Mouse (Mus musculus): ENCODE measurements around the gene Ghr. TPM values are rescaled to one million over a fixed set of nuclear protein-coding genes. Genes with fewer than 3 reads are reported as not detected.

Ghr gene
- polyA plus RNA-seq, 1 experiment from 2014 or later = 8.1 TPM

DNA sequence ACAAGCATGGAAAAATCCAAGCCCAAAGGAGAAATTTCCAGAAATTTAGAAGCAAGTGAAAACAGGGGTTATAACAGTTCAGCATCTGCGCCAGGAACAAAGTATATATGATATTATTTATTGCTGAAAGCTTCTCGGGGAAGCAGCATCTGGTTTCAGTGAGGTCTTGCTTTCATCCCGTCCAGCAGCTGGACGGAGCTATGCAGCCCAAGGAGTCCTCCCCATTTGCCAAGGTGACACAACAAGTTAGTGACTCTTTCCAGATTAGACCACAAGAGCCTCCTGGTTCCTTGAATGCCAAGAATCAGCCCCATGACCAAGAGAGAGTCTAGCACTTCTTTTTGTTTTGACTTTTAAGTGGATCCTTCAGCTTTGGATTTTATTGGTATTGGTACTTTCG is 96.6 kb downstream of the Ghr start:
- no peak overlapping the region for H3K27ac ChIP-seq (ENCODE audit: low read depth, low read length)
- no peaks in the 10 kb centered on the region for H3K4me1 ChIP-seq (replicated peaks; ENCODE audit: control insufficient read depth, insufficient read depth, low read length)
- H3K9ac ChIP-seq (ENCODE audit: low read length) = no peak overlapping the region
- 80% methylated on average over 5 of the region's 5 CpGs for WGBS
- no peak for DNase-seq (ENCODE audit: low spot score)
- no peaks in the 10 kb centered on the region for H3K9me3 ChIP-seq (ENCODE audit: control insufficient read depth, low read length)
- no peaks in the 10 kb centered on the region for H3K36me3 ChIP-seq (ENCODE audit: control insufficient read depth, insufficient read depth, low read length)
- no peak overlapping the region for H3K4me2 ChIP-seq (ENCODE audit: low read depth, low read length, severe bottlenecking)
- H3K4me3 ChIP-seq (ENCODE audit: low read depth, low read length) = no peak overlapping the region
- no peak for ATAC-seq (replicated peaks; ENCODE audit: low FRiP score)
- H3K27me3 ChIP-seq (ENCODE audit: control insufficient read depth, insufficient read depth, low read length) = no peaks in the 10 kb centered on the region

- Histone ChIP-seq H3K27me3 (ENCODE audit: control insufficient read depth, insufficient read depth, low read length) (no peaks in the 10 kb centered on the region), H3K27ac (ENCODE audit: low read depth, low read length) (no peak overlapping the region), H3K4me3 (ENCODE audit: low read depth, low read length) (no peak overlapping the region), H3K9ac (ENCODE audit: low read length) (no peak overlapping the region), H3K9me3 (ENCODE audit: control insufficient read depth, low read length) (no peaks in the 10 kb centered on the region), H3K4me2 (ENCODE audit: low read depth, low read length, severe bottlenecking) (no peak overlapping the region), H3K36me3 (ENCODE audit: control insufficient read depth, insufficient read depth, low read length) (no peaks in the 10 kb centered on the region), H3K4me1 (replicated peaks; ENCODE audit: control insufficient read depth, insufficient read depth, low read length) (no peaks in the 10 kb centered on the region)
- 97% methylated on average over 1 of the region's 1 CpGs for WGBS
- no peak for DNase-seq (ENCODE audit: low spot score)
- no peak for ATAC-seq (replicated peaks; ENCODE audit: low FRiP score)
These were observed 97.9 kb downstream of the Ghr start for GRCm38 (mm10) chr15:3485367-3485766.

DNA sequence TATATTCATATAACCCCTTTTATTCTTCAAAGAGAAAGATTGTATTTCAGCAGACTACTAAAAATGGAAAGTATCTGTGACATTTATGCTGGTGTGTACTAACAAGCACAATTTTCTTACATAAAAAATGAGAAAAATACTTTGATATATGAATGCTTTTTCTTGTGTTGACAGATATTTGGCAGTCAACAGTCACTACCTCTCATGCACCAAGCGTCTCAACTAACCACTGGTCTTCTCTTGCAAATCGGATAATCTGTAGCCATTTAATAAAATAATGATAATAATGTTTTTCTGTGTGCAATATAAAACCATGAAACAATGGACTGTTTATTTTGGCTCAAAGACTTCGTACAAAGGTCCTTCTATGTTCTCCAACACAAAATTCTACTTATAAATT is 99.8 kb downstream of the Ghr start:
- Histone ChIP-seq H3K4me1 (replicated peaks; ENCODE audit: control insufficient read depth, insufficient read depth, low read length) (no peaks in the 10 kb centered on the region), H3K9ac (ENCODE audit: low read length) (no peak overlapping the region), H3K27ac (ENCODE audit: low read depth, low read length) (no peak overlapping the region), H3K36me3 (ENCODE audit: control insufficient read depth, insufficient read depth, low read length) (no peaks in the 10 kb centered on the region), H3K9me3 (ENCODE audit: control insufficient read depth, low read length) (no peaks in the 10 kb centered on the region), H3K4me3 (ENCODE audit: low read depth, low read length) (no peak overlapping the region), H3K4me2 (ENCODE audit: low read depth, low read length, severe bottlenecking) (no peak overlapping the region), H3K27me3 (ENCODE audit: control insufficient read depth, insufficient read depth, low read length) (no peaks in the 10 kb centered on the region)
- ATAC-seq (replicated peaks; ENCODE audit: low FRiP score) = no peak
- 90% methylated on average over 3 of the region's 3 CpGs for WGBS
- DNase-seq (ENCODE audit: low spot score) = no peak

DNA sequence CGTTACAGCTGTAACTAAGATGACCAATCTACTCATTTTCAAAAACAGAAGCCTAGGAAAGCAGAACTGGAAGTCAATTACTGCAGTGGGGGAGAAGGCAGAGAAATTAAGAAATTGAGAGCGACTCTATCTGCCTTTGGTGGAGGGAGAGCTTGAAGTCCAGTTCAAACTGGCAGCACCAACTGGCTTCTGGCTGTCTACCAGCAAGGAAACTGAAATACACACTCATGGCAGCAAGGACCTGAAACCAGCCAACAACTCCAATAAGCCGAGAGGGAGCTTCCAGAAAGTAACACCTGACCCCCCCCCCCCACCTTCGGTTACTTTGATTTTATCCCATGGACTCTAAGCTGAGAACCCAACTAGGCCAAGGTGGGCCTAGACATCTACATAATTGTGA is 114.1 kb downstream of the Ghr start:
- Histone ChIP-seq H3K27me3 (ENCODE audit: control insufficient read depth, insufficient read depth, low read length) (no peaks in the 10 kb centered on the region), H3K4me3 (ENCODE audit: low read depth, low read length) (no peak overlapping the region), H3K36me3 (ENCODE audit: control insufficient read depth, insufficient read depth, low read length) (no peaks in the 10 kb centered on the region), H3K9me3 (ENCODE audit: control insufficient read depth, low read length) (no peaks in the 10 kb centered on the region), H3K4me2 (ENCODE audit: low read depth, low read length, severe bottlenecking) (no peak overlapping the region), H3K27ac (ENCODE audit: low read depth, low read length) (no peak overlapping the region), H3K4me1 (replicated peaks; ENCODE audit: control insufficient read depth, insufficient read depth, low read length) (no peaks in the 10 kb centered on the region), H3K9ac (ENCODE audit: low read length) (no peak overlapping the region)
- ATAC-seq (replicated peaks; ENCODE audit: low FRiP score) = no peak
- WGBS = 91% methylated on average over 4 of the region's 4 CpGs
- no peak for DNase-seq (ENCODE audit: low spot score)

DNA sequence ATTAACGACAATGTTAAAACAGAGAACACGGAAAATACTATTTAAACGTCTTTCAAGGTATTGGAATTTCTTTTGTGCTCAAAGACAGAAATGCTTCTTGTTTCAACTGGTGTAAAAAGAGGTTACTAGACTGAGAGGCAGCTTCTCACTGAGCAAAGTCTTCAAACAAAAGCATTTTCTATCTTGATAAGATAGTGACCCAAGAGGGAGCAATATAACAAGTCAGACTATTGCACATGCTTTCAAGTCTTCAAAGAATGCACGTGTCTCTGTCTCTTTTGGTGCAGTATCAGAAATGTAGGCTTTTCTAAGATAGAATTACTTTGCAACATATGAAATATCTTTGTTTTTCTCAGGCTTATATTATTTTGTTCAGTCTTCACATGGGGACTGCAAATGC is 116.7 kb downstream of the Ghr start:
- no peak overlapping the region for H3K4me3 ChIP-seq (ENCODE audit: low read depth, low read length)
- 89% methylated on average over 4 of the region's 4 CpGs for WGBS
- DNase-seq (ENCODE audit: low spot score) = no peak
- H3K9me3 ChIP-seq (ENCODE audit: control insufficient read depth, low read length) = no peaks in the 10 kb centered on the region
- no peaks in the 10 kb centered on the region for H3K27me3 ChIP-seq (ENCODE audit: control insufficient read depth, insufficient read depth, low read length)
- ATAC-seq (replicated peaks; ENCODE audit: low FRiP score) = no peak
- no peak overlapping the region for H3K27ac ChIP-seq (ENCODE audit: low read depth, low read length)
- no peak overlapping the region for H3K9ac ChIP-seq (ENCODE audit: low read length)
- H3K4me1 ChIP-seq (replicated peaks; ENCODE audit: control insufficient read depth, insufficient read depth, low read length) = no peaks in the 10 kb centered on the region
- H3K36me3 ChIP-seq (ENCODE audit: control insufficient read depth, insufficient read depth, low read length) = no peaks in the 10 kb centered on the region
- no peak overlapping the region for H3K4me2 ChIP-seq (ENCODE audit: low read depth, low read length, severe bottlenecking)

- Histone ChIP-seq H3K27me3 (ENCODE audit: control insufficient read depth, insufficient read depth, low read length) (no peaks in the 10 kb centered on the region), H3K36me3 (ENCODE audit: control insufficient read depth, insufficient read depth, low read length) (no peaks in the 10 kb centered on the region), H3K4me3 (ENCODE audit: low read depth, low read length) (no peak overlapping the region), H3K4me1 (replicated peaks; ENCODE audit: control insufficient read depth, insufficient read depth, low read length) (no peaks in the 10 kb centered on the region), H3K9ac (ENCODE audit: low read length) (no peak overlapping the region), H3K4me2 (ENCODE audit: low read depth, low read length, severe bottlenecking) (no peak overlapping the region), H3K9me3 (ENCODE audit: control insufficient read depth, low read length) (no peaks in the 10 kb centered on the region), H3K27ac (ENCODE audit: low read depth, low read length) (no peak overlapping the region)
- DNase-seq (ENCODE audit: low spot score) (no peak), ATAC-seq (replicated peaks; ENCODE audit: low FRiP score) (no peak)
- WGBS = 87% methylated on average over 4 of the region's 4 CpGs
These were observed 118.5 kb downstream of the Ghr start for GRCm38 (mm10) chr15:3464754-3465153.

DNA sequence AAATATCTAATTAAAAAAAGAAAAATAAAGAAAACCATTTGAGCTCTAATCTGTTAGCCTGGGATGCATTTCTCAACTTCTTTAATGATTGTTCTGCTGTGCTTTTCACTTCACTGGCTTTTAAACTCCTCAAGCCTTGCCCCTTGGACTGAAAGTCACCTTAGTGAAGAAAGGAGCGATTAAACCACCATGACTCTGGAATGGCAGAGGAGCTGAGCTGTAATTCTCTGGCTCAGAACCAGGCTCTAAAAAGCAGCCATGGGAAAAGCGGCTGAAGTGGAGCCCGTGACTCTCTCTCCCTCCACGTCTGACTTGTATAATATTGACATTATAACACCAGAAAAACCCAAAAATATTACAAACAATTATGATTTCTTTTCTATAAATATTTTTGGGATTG is 126.7 kb downstream of the Ghr start:
- Histone ChIP-seq H3K4me3 (ENCODE audit: low read depth, low read length) (no peak overlapping the region), H3K36me3 (ENCODE audit: control insufficient read depth, insufficient read depth, low read length) (no peaks in the 10 kb centered on the region), H3K9ac (ENCODE audit: low read length) (no peak overlapping the region), H3K4me1 (replicated peaks; ENCODE audit: control insufficient read depth, insufficient read depth, low read length) (no peaks in the 10 kb centered on the region), H3K9me3 (ENCODE audit: control insufficient read depth, low read length) (no peaks in the 10 kb centered on the region), H3K27me3 (ENCODE audit: control insufficient read depth, insufficient read depth, low read length) (no peaks in the 10 kb centered on the region), H3K27ac (ENCODE audit: low read depth, low read length) (no peak overlapping the region), H3K4me2 (ENCODE audit: low read depth, low read length, severe bottlenecking) (no peak overlapping the region)
- DNase-seq (ENCODE audit: low spot score) (no peak), ATAC-seq (replicated peaks; ENCODE audit: low FRiP score) (no peak)
- 88% methylated on average over 4 of the region's 4 CpGs for WGBS

DNA sequence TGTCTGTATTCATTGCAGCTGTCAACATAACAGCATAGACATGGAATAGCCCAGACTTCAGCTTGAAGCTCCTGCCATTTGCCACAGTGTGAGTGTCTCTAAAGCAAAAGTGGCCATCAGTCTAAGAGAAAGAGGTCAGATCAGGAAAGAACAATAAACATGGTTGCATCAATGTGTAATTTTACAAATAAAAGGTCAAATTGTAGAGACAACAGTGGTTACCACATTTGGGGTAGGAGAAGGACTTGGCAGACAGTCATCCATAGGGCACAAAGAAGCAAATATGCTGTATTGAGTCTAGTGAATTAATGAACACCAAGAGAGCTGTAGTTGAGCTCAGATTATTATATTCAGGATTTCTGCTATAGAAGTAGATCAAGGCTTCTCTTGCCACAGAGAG is 127.7 kb downstream of the Ghr start:
- no peak for ATAC-seq (replicated peaks; ENCODE audit: low FRiP score)
- no peaks in the 10 kb centered on the region for H3K36me3 ChIP-seq (ENCODE audit: control insufficient read depth, insufficient read depth, low read length)
- no peak overlapping the region for H3K4me2 ChIP-seq (ENCODE audit: low read depth, low read length, severe bottlenecking)
- no peaks in the 10 kb centered on the region for H3K9me3 ChIP-seq (ENCODE audit: control insufficient read depth, low read length)
- no peaks in the 10 kb centered on the region for H3K27me3 ChIP-seq (ENCODE audit: control insufficient read depth, insufficient read depth, low read length)
- H3K4me1 ChIP-seq (replicated peaks; ENCODE audit: control insufficient read depth, insufficient read depth, low read length) = no peaks in the 10 kb centered on the region
- DNase-seq (ENCODE audit: low spot score) = no peak
- no peak overlapping the region for H3K27ac ChIP-seq (ENCODE audit: low read depth, low read length)
- H3K4me3 ChIP-seq (ENCODE audit: low read depth, low read length) = no peak overlapping the region
- H3K9ac ChIP-seq (ENCODE audit: low read length) = no peak overlapping the region

DNA sequence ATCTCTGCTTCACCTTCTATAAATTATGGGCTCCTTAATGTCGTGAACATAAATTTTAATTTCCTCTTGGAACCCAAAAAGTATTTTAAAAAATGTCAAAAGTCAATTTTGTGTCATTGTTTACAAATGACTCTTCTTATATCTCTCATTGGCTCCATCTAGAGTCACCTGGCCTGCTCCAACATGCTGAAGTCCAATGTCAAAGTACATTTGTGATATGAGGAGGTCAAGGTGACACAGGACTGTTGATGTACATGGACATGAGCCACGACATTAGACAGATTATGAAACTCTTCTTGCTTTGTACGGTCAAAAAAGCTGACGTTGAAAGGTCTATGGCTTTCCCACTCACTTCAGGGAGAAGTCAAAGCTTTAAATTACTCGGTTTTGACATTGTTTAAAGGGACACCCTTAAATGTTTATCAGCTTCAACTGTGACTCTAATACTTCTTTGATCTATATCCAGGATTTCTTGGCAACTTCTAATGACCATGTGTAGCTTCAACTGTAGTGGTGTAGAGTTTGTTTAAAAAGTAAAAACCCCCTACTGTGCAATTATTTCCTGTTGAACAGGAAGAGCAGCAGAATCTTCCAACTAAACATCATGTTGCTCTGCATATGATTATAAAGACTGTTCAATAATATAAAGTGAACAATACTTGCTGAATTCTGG is 131.1 kb downstream of the Ghr start:
- no peak for ATAC-seq (replicated peaks; ENCODE audit: low FRiP score)
- H3K36me3 ChIP-seq (ENCODE audit: control insufficient read depth, insufficient read depth, low read length) = no peaks in the 10 kb centered on the region
- no peak overlapping the region for H3K9ac ChIP-seq (ENCODE audit: low read length)
- H3K27me3 ChIP-seq (ENCODE audit: control insufficient read depth, insufficient read depth, low read length) = no peaks in the 10 kb centered on the region
- H3K27ac ChIP-seq (ENCODE audit: low read depth, low read length) = no peak overlapping the region
- no peak overlapping the region for H3K4me2 ChIP-seq (ENCODE audit: low read depth, low read length, severe bottlenecking)
- H3K9me3 ChIP-seq (ENCODE audit: control insufficient read depth, low read length) = no peaks in the 10 kb centered on the region
- WGBS = 86% methylated on average over 5 of the region's 5 CpGs
- no peaks in the 10 kb centered on the region for H3K4me1 ChIP-seq (replicated peaks; ENCODE audit: control insufficient read depth, insufficient read depth, low read length)
- H3K4me3 ChIP-seq (ENCODE audit: low read depth, low read length) = no peak overlapping the region
- no peak for DNase-seq (ENCODE audit: low spot score)

Measured in forebrain, embryonic 11.5 days (tissue).